Mouse (Mus musculus): ENCODE results near the gene Fancc. TPM values are rescaled to one million over a fixed set of nuclear protein-coding genes. Genes with fewer than 3 reads are reported as not detected.

Fancc gene
- polyA plus RNA-seq, 1 experiment from 2014 or later: 12.8 TPM

- no peak overlapping the region for H3K27ac ChIP-seq
- H3K27me3 ChIP-seq: no peaks in the 10 kb centered on the region
- H3K9me3 ChIP-seq (replicated peaks): no peaks in the 10 kb centered on the region
- no peak overlapping the region for H3K4me2 ChIP-seq
- H3K36me3 ChIP-seq: peaks cover 76% of the 10 kb centered on the region
- 0 out of 2 replicates have a peak, but pooled peaks cover 7% of the 10 kb centered on the region for H3K4me1 ChIP-seq (replicated peaks)
- no peak overlapping the region for H3K4me3 ChIP-seq
- ATAC-seq (replicated peaks; ENCODE audit: insufficient number of reproducible peaks, insufficient read depth, low FRiP score, low read depth): no peak
- H3K9ac ChIP-seq: no peak overlapping the region
- WGBS: 81% methylated on average over 7 of the region's 7 CpGs
These were observed 196.1 kb downstream of the Fancc start for GRCm38 (mm10) chr13:63300929-63301328.

GRCm38 (mm10) chr13:63298931-63299330, 198.1 kb downstream of the Fancc start:
- 85% methylated on average over 5 of the region's 5 CpGs for WGBS
- peaks cover 78% of the 10 kb centered on the region for H3K36me3 ChIP-seq
- no peaks in the 10 kb centered on the region for H3K9me3 ChIP-seq (replicated peaks)
- H3K4me1 ChIP-seq (replicated peaks): peaks cover 12% of the 10 kb centered on the region
- H3K27me3 ChIP-seq: no peaks in the 10 kb centered on the region
- ATAC-seq (replicated peaks; ENCODE audit: insufficient number of reproducible peaks, insufficient read depth, low FRiP score, low read depth): no peak
- no peak overlapping the region for H3K4me3 ChIP-seq
- no peak overlapping the region for H3K4me2 ChIP-seq
- no peak overlapping the region for H3K27ac ChIP-seq
- H3K9ac ChIP-seq: no peak overlapping the region

GRCm38 (mm10) chr13:63297933-63298332, 199.1 kb downstream of the Fancc start:
- ATAC-seq (replicated peaks; ENCODE audit: insufficient number of reproducible peaks, insufficient read depth, low FRiP score, low read depth): no peak
- Histone ChIP-seq H3K9me3 (replicated peaks) (no peaks in the 10 kb centered on the region), H3K27me3 (no peaks in the 10 kb centered on the region), H3K4me3 (no peak overlapping the region), H3K36me3 (peaks cover 68% of the 10 kb centered on the region), H3K4me2 (no peak overlapping the region), H3K4me1 (replicated peaks) (peaks cover 18% of the 10 kb centered on the region), H3K27ac (no peak overlapping the region), H3K9ac (no peak overlapping the region)
- 89% methylated on average over 3 of the region's 3 CpGs for whole genome bisulfite sequencing

GRCm38 (mm10) chr13:63297003-63297402, 200.1 kb downstream of the Fancc start:
- Histone ChIP-seq H3K4me2 (no peak overlapping the region), H3K9me3 (replicated peaks) (no peaks in the 10 kb centered on the region), H3K4me1 (replicated peaks) (peaks cover 22% of the 10 kb centered on the region), H3K27ac (no peak overlapping the region), H3K9ac (no peak overlapping the region), H3K4me3 (no peak overlapping the region), H3K27me3 (no peaks in the 10 kb centered on the region), H3K36me3 (peaks cover 59% of the 10 kb centered on the region)
- no peak for ATAC-seq (replicated peaks; ENCODE audit: insufficient number of reproducible peaks, insufficient read depth, low FRiP score, low read depth)
- 92% methylated on average over 2 of the region's 2 CpGs for WGBS

GRCm38 (mm10) chr13:63296300-63296699, 200.8 kb downstream of the Fancc start:
- peaks cover 52% of the 10 kb centered on the region for H3K36me3 ChIP-seq
- WGBS: 90% methylated on average over 11 of the region's 11 CpGs
- no peak for ATAC-seq (replicated peaks; ENCODE audit: insufficient number of reproducible peaks, insufficient read depth, low FRiP score, low read depth)

GRCm38 (mm10) chr13:63294359-63295193, 202.5 kb downstream of the Fancc start:
- H3K4me2 ChIP-seq: no peak overlapping the region
- ATAC-seq (replicated peaks; ENCODE audit: insufficient number of reproducible peaks, insufficient read depth, low FRiP score, low read depth): peak; percentile 31; the same call in 1 of the 2 replicates

More at GRCm38 (mm10) chr13:63296300-63296699, 200.8 kb downstream of the Fancc start:
- Histone ChIP-seq H3K9ac (no peak overlapping the region), H3K4me1 (replicated peaks) (peaks cover 22% of the 10 kb centered on the region), H3K9me3 (replicated peaks) (no peaks in the 10 kb centered on the region), H3K27me3 (no peaks in the 10 kb centered on the region), H3K4me3 (no peak overlapping the region), H3K4me2 (no peak overlapping the region), H3K27ac (no peak overlapping the region)

GRCm38 (mm10) chr13:63293647-63294046, 203.4 kb downstream of the Fancc start:
- Histone ChIP-seq H3K27me3 (no peaks in the 10 kb centered on the region), H3K9ac (no peak overlapping the region), H3K4me2 (no peak overlapping the region), H3K36me3 (peaks cover 40% of the 10 kb centered on the region), H3K27ac (peak overlapping the region; percentile 67), H3K4me3 (no peak overlapping the region), H3K4me1 (replicated peaks) (peaks cover 22% of the 10 kb centered on the region), H3K9me3 (replicated peaks) (no peaks in the 10 kb centered on the region)
- 67% methylated on average over 3 of the region's 3 CpGs for WGBS
- no peak for ATAC-seq (replicated peaks; ENCODE audit: insufficient number of reproducible peaks, insufficient read depth, low FRiP score, low read depth)

More at GRCm38 (mm10) chr13:63294359-63295193, 202.5 kb downstream of the Fancc start:
- Histone ChIP-seq H3K4me3 (no peak overlapping the region), H3K9ac (no peak overlapping the region), H3K9me3 (replicated peaks) (no peaks in the 10 kb centered on the region), H3K36me3 (peaks cover 45% of the 10 kb centered on the region), H3K4me1 (replicated peaks) (peaks cover 22% of the 10 kb centered on the region), H3K27ac (peak overlapping the region; percentile 67), H3K27me3 (no peaks in the 10 kb centered on the region)
- 38% methylated on average over 15 of the region's 15 CpGs for WGBS

GRCm38 (mm10) chr13:63291016-63291415, 206.1 kb downstream of the Fancc start:
- no peak overlapping the region for H3K4me3 ChIP-seq
- H3K9ac ChIP-seq: no peak overlapping the region
- H3K36me3 ChIP-seq: peaks cover 34% of the 10 kb centered on the region
- H3K27me3 ChIP-seq: no peaks in the 10 kb centered on the region
- H3K27ac ChIP-seq: no peak overlapping the region
- H3K4me2 ChIP-seq: no peak overlapping the region
- ATAC-seq (replicated peaks; ENCODE audit: insufficient number of reproducible peaks, insufficient read depth, low FRiP score, low read depth): no peak
- H3K9me3 ChIP-seq (replicated peaks): no peaks in the 10 kb centered on the region
- peaks cover 22% of the 10 kb centered on the region for H3K4me1 ChIP-seq (replicated peaks)
- WGBS: 87% methylated on average over 6 of the region's 6 CpGs

GRCm38 (mm10) chr13:63290126-63290525, 207.0 kb downstream of the Fancc start:
- 94% methylated on average over 4 of the region's 4 CpGs for WGBS
- ATAC-seq (replicated peaks; ENCODE audit: insufficient number of reproducible peaks, insufficient read depth, low FRiP score, low read depth): no peak
- Histone ChIP-seq H3K9me3 (replicated peaks) (no peaks in the 10 kb centered on the region), H3K27ac (no peak overlapping the region), H3K9ac (no peak overlapping the region), H3K27me3 (no peaks in the 10 kb centered on the region), H3K4me1 (replicated peaks) (peaks cover 22% of the 10 kb centered on the region), H3K4me2 (no peak overlapping the region), H3K4me3 (no peak overlapping the region), H3K36me3 (peaks cover 29% of the 10 kb centered on the region)

GRCm38 (mm10) chr13:63289687-63290086, 207.4 kb downstream of the Fancc start:
- Histone ChIP-seq H3K4me3 (no peak overlapping the region), H3K36me3 (peaks cover 33% of the 10 kb centered on the region), H3K9me3 (replicated peaks) (no peaks in the 10 kb centered on the region), H3K4me1 (replicated peaks) (peaks cover 19% of the 10 kb centered on the region), H3K27ac (no peak overlapping the region), H3K9ac (no peak overlapping the region), H3K4me2 (no peak overlapping the region), H3K27me3 (no peaks in the 10 kb centered on the region)
- WGBS: 79% methylated on average over 5 of the region's 5 CpGs
- no peak for ATAC-seq (replicated peaks; ENCODE audit: insufficient number of reproducible peaks, insufficient read depth, low FRiP score, low read depth)

GRCm38 (mm10) chr13:63289152-63289551, 207.9 kb downstream of the Fancc start:
- no peak overlapping the region for H3K4me3 ChIP-seq
- H3K9me3 ChIP-seq (replicated peaks): no peaks in the 10 kb centered on the region
- ATAC-seq (replicated peaks; ENCODE audit: insufficient number of reproducible peaks, insufficient read depth, low FRiP score, low read depth): no peak; the same call in 1 of the 2 replicates
- H3K9ac ChIP-seq: no peak overlapping the region
- peaks cover 35% of the 10 kb centered on the region for H3K36me3 ChIP-seq
- no peak overlapping the region for H3K27ac ChIP-seq
- H3K27me3 ChIP-seq: no peaks in the 10 kb centered on the region
- 55% methylated on average over 4 of the region's 4 CpGs for WGBS
- H3K4me1 ChIP-seq (replicated peaks): peaks cover 13% of the 10 kb centered on the region
- H3K4me2 ChIP-seq: no peak overlapping the region
